Mouse (Mus musculus) erythroblast, embryonic 14.5 days (primary cell): ENCODE measurements around the gene Jkamp.

Experiments used
- GATA1 ChIP-seq: IDR thresholded peaks from 2 replicates; pipeline ENCODE4 v1.6.1; 2012; ENCODE audit warnings: low read length, inconsistent platforms, mixed read lengths
- TAL1 ChIP-seq: IDR thresholded peaks from 3 replicates; pipeline ENCODE4 v1.6.1; 2012; ENCODE audit warnings: low read length, inconsistent platforms, mixed read lengths

DNA sequence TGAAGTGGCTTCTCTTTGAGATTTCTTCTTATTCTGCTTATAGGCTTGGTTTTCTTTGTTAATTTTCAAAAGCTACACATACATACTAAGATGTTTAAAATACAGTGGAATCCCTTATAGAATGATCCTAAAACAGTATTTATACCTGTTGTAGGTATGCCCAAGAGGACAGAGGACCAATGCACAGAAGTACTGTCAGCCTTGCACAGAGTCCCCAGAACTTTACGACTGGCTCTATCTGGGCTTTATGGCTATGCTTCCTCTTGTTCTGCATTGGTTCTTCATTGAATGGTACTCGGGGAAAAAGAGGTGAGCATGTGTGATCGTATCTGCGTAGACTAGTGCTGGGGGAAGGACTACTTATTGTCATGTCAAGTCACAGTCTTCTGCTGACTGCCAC lies 4.4 kb downstream of the Jkamp start:
- TF ChIP-seq GATA1 (no peak), TAL1 (no peak)
